Mouse (Mus musculus) G1E (cell line): ENCODE measurements around the gene Xpo6.

Experiments used
- CTCF ChIP-seq: IDR thresholded peaks from 2 replicates; pipeline ENCODE4 v1.5.1; 2012; ENCODE audit warnings: low read depth, low read length, inconsistent platforms, mixed read lengths
- GATA1 ChIP-seq: IDR thresholded peaks from 2 replicates; pipeline ENCODE4 v1.6.1; 2012; ENCODE audit warnings: borderline replicate concordance, low read length, inconsistent platforms, mixed read lengths
- POLR2AphosphoS5 ChIP-seq: IDR thresholded peaks from 2 replicates; pipeline ENCODE4 v1.6.1; 2012; ENCODE audit warnings: low read depth, low read length, inconsistent platforms; ENCODE audit not compliant: insufficient replicate concordance

GRCm38 (mm10) chr7:126185999-126186398 is 14.3 kb downstream of the Xpo6 start:
- TF ChIP-seq CTCF, result no peak
- no peak for TF ChIP-seq GATA1
- TF ChIP-seq POLR2AphosphoS5, result no peak
